Mouse (Mus musculus) lung, postnatal 0 days (tissue): ENCODE results near the gene Gata3.

Source experiments
- CTCF ChIP-seq: IDR thresholded peaks from 2 replicates; pipeline ENCODE4 v1.5.1; 2016; ENCODE audit warnings: antibody characterized with exemption, mild to moderate bottlenecking
- EP300 ChIP-seq: IDR thresholded peaks from 2 replicates; pipeline ENCODE4 v1.6.1; 2016; ENCODE audit warnings: antibody characterized with exemption, mild to moderate bottlenecking, control low read depth

GRCm38 (mm10) chr2:9883803-9884532 lies 5.9 kb downstream of the Gata3 start:
- TF ChIP-seq CTCF (no peak), EP300 (no peak)
